Mouse (Mus musculus) intestine, embryonic 15.5 days (tissue): ENCODE results near the gene Pld4. TPM values are rescaled to one million over a fixed set of nuclear protein-coding genes. Genes with fewer than 3 reads are reported as not detected.
A peak's percentile ranks its signal among the peaks of the same experiment; 100 is the strongest.

Experiments used
- ATAC-seq: fragments of 200-750 bp; cut with Nextera tagmentation; 2 replicates; pipeline ENCODE4 v1.8.0; 2017; ENCODE audit warnings: moderate TSS enrichment, moderate library complexity
- H3K27ac ChIP-seq: fragments of 300-500 bp; sonication (generic); 2 replicates; pipeline ENCODE4 v1.5.1; 2015; ENCODE audit warnings: mild to moderate bottlenecking, inconsistent platforms
- H3K27me3 ChIP-seq: fragments of 300-500 bp; sonication (generic); replicated peaks from 2 replicates; pipeline ENCODE4 v1.6.1; 2015; ENCODE audit warnings: inconsistent platforms
- H3K36me3 ChIP-seq: fragments of 300-500 bp; sonication (generic); 2 replicates; pipeline ENCODE4 v1.6.1; 2015; ENCODE audit warnings: inconsistent platforms
- H3K4me1 ChIP-seq: fragments of 300-500 bp; sonication (generic); replicated peaks from 2 replicates; pipeline ENCODE4 v1.6.1; 2015; ENCODE audit warnings: inconsistent platforms
- H3K4me2 ChIP-seq: fragments of 300-500 bp; sonication (generic); replicated peaks from 2 replicates; pipeline ENCODE4 v1.6.1; 2015; ENCODE audit warnings: mild to moderate bottlenecking, inconsistent platforms
- H3K4me3 ChIP-seq: fragments of 300-500 bp; sonication (generic); replicated peaks from 2 replicates; pipeline ENCODE4 v1.5.1; 2015; ENCODE audit warnings: inconsistent platforms
- H3K9ac ChIP-seq: fragments of 300-500 bp; sonication (generic); 2 replicates; pipeline ENCODE4 v1.6.1; 2015; ENCODE audit warnings: inconsistent platforms
- H3K9me3 ChIP-seq: fragments of 300-500 bp; sonication (generic); 2 replicates; pipeline ENCODE4 v1.6.1; 2016; ENCODE audit warnings: inconsistent platforms
- WGBS: fragments of 180-500 bp; shearing (Covaris S2); methylation state at CpG from one replicate; pipeline ENCODE4 v1.1.7; 2015; 5-methylcytosine and 5-hydroxymethylcytosine counted together
- polyA plus RNA-seq: library from polyadenylated mRNA; unstranded; fragments of >200 nt; fragmentation: Nextera tagmentation; extraction: Ambion mirVana; gene quantifications from 2 replicates; pipeline ENCODE4 v1.2.1, GENCODE M21; 2015

Pld4 gene
- polyA plus RNA-seq, 1 experiment from 2014 or later = 11.6 TPM

GRCm38 (mm10) chr12:112724077-112724805, 36.2 kb upstream of the Pld4 start:
- H3K4me3 ChIP-seq = no peak overlapping the region

GRCm38 (mm10) chr12:112727801-112728200, 32.7 kb upstream of the Pld4 start:
- H3K27ac ChIP-seq = no peak overlapping the region

More at GRCm38 (mm10) chr12:112724077-112724805, 36.2 kb upstream of the Pld4 start:
- WGBS = 75% methylated on average over 11 of the region's 11 CpGs
- H3K9me3 ChIP-seq = no peaks in the 10 kb centered on the region
- 0 out of 2 replicates have a peak, but pooled peaks cover 4% of the 10 kb centered on the region for H3K27me3 ChIP-seq
- H3K36me3 ChIP-seq = no peaks in the 10 kb centered on the region
- no peak for ATAC-seq
- peaks cover 33% of the 10 kb centered on the region for H3K4me1 ChIP-seq
- H3K27ac ChIP-seq = no peak overlapping the region
- 0 out of 2 replicates have a peak overlapping the region, but pooled peaks have one; percentile 94 for H3K4me2 ChIP-seq
- H3K9ac ChIP-seq = no peak overlapping the region

GRCm38 (mm10) chr12:112730808-112731207, 29.6 kb upstream of the Pld4 start:
- WGBS = 79% methylated on average over 14 of the region's 14 CpGs
- H3K4me2 ChIP-seq = no peak overlapping the region
- ATAC-seq = peak; percentile 25; the same call in 1 of the 2 replicates

More at GRCm38 (mm10) chr12:112727801-112728200, 32.7 kb upstream of the Pld4 start:
- Histone ChIP-seq H3K4me1 (peaks cover 25% of the 10 kb centered on the region), H3K27me3 (no peaks in the 10 kb centered on the region), H3K9me3 (no peaks in the 10 kb centered on the region), H3K4me3 (no peak overlapping the region), H3K9ac (no peak overlapping the region), H3K36me3 (no peaks in the 10 kb centered on the region), H3K4me2 (no peak overlapping the region)
- no peak for ATAC-seq
- 63% methylated on average over 8 of the region's 8 CpGs for WGBS

GRCm38 (mm10) chr12:112732591-112732990, 27.9 kb upstream of the Pld4 start:
- Histone ChIP-seq H3K36me3 (peaks cover 12% of the 10 kb centered on the region; the same call in 1 of the 2 replicates), H3K9me3 (no peaks in the 10 kb centered on the region), H3K4me3 (no peak overlapping the region), H3K9ac (no peak overlapping the region), H3K27me3 (no peaks in the 10 kb centered on the region), H3K4me2 (no peak overlapping the region), H3K27ac (no peak overlapping the region), H3K4me1 (0 out of 2 replicates have a peak, but pooled peaks cover 4% of the 10 kb centered on the region)
- ATAC-seq = no peak
- 90% methylated on average over 10 of the region's 10 CpGs for whole genome bisulfite sequencing

More at GRCm38 (mm10) chr12:112730808-112731207, 29.6 kb upstream of the Pld4 start:
- no peak overlapping the region for H3K27ac ChIP-seq
- H3K9me3 ChIP-seq = no peaks in the 10 kb centered on the region
- peaks cover 9% of the 10 kb centered on the region; the same call in 1 of the 2 replicates for H3K4me1 ChIP-seq
- H3K36me3 ChIP-seq = peaks cover 3% of the 10 kb centered on the region; the same call in 1 of the 2 replicates
- no peaks in the 10 kb centered on the region for H3K27me3 ChIP-seq
- H3K9ac ChIP-seq = no peak overlapping the region
- no peak overlapping the region for H3K4me3 ChIP-seq

GRCm38 (mm10) chr12:112734108-112734820, 26.2 kb upstream of the Pld4 start:
- no peak overlapping the region for H3K4me2 ChIP-seq
- no peaks in the 10 kb centered on the region for H3K27me3 ChIP-seq
- no peaks in the 10 kb centered on the region for H3K4me1 ChIP-seq
- H3K36me3 ChIP-seq = peaks cover 23% of the 10 kb centered on the region
- H3K4me3 ChIP-seq = no peak overlapping the region
- H3K9me3 ChIP-seq = no peaks in the 10 kb centered on the region
- WGBS = 73% methylated on average over 2 of the region's 2 CpGs
- no peak overlapping the region for H3K27ac ChIP-seq
- H3K9ac ChIP-seq = no peak overlapping the region
- ATAC-seq = no peak

GRCm38 (mm10) chr12:112734881-112735655, 25.4 kb upstream of the Pld4 start:
- H3K27ac ChIP-seq = no peak overlapping the region
- H3K36me3 ChIP-seq = peaks cover 26% of the 10 kb centered on the region
- H3K9ac ChIP-seq = no peak overlapping the region
- 87% methylated on average over 19 of the region's 19 CpGs for WGBS
- ATAC-seq = no peak
- no peaks in the 10 kb centered on the region for H3K27me3 ChIP-seq
- no peaks in the 10 kb centered on the region for H3K9me3 ChIP-seq
- no peak overlapping the region for H3K4me3 ChIP-seq
- no peaks in the 10 kb centered on the region for H3K4me1 ChIP-seq
- no peak overlapping the region for H3K4me2 ChIP-seq

GRCm38 (mm10) chr12:112735896-112736635, 24.4 kb upstream of the Pld4 start:
- H3K27me3 ChIP-seq = no peaks in the 10 kb centered on the region
- no peak overlapping the region for H3K27ac ChIP-seq
- no peak overlapping the region for H3K4me2 ChIP-seq
- no peaks in the 10 kb centered on the region for H3K4me1 ChIP-seq
- peaks cover 26% of the 10 kb centered on the region for H3K36me3 ChIP-seq
- WGBS = 92% methylated on average over 29 of the region's 29 CpGs
- no peak overlapping the region for H3K9ac ChIP-seq
- no peak overlapping the region for H3K4me3 ChIP-seq
- H3K9me3 ChIP-seq = no peaks in the 10 kb centered on the region
- no peak for ATAC-seq

- peaks cover 26% of the 10 kb centered on the region for H3K36me3 ChIP-seq
- no peaks in the 10 kb centered on the region for H3K4me1 ChIP-seq
- H3K9me3 ChIP-seq = no peaks in the 10 kb centered on the region
- no peak overlapping the region for H3K9ac ChIP-seq
- 88% methylated on average over 10 of the region's 10 CpGs for WGBS
- no peak overlapping the region for H3K4me2 ChIP-seq
- no peak overlapping the region for H3K27ac ChIP-seq
- H3K27me3 ChIP-seq = no peaks in the 10 kb centered on the region
- no peak overlapping the region for H3K4me3 ChIP-seq
- ATAC-seq = no peak
Measured at GRCm38 (mm10) chr12:112736636-112736925, 23.9 kb upstream of the Pld4 start.

- H3K36me3 ChIP-seq = peaks cover 28% of the 10 kb centered on the region
- no peaks in the 10 kb centered on the region for H3K4me1 ChIP-seq
- H3K9me3 ChIP-seq = no peaks in the 10 kb centered on the region
- WGBS = 89% methylated on average over 7 of the region's 7 CpGs
- H3K4me2 ChIP-seq = no peak overlapping the region
- no peak overlapping the region for H3K4me3 ChIP-seq
- H3K9ac ChIP-seq = no peak overlapping the region
- no peak for ATAC-seq
- H3K27ac ChIP-seq = no peak overlapping the region
- no peaks in the 10 kb centered on the region for H3K27me3 ChIP-seq
Measured at GRCm38 (mm10) chr12:112737081-112737480, 23.4 kb upstream of the Pld4 start.

- no peak overlapping the region for H3K27ac ChIP-seq
- H3K9me3 ChIP-seq = no peaks in the 10 kb centered on the region
- no peaks in the 10 kb centered on the region for H3K27me3 ChIP-seq
- no peak for ATAC-seq
- 90% methylated on average over 14 of the region's 14 CpGs for WGBS
- H3K36me3 ChIP-seq = peaks cover 28% of the 10 kb centered on the region
- peaks cover 7% of the 10 kb centered on the region; the same call in 1 of the 2 replicates for H3K4me1 ChIP-seq
- H3K9ac ChIP-seq = no peak overlapping the region
- H3K4me2 ChIP-seq = no peak overlapping the region
- no peak overlapping the region for H3K4me3 ChIP-seq
Measured at GRCm38 (mm10) chr12:112737761-112738160, 22.7 kb upstream of the Pld4 start.

- peaks cover 28% of the 10 kb centered on the region for H3K36me3 ChIP-seq
Measured at GRCm38 (mm10) chr12:112738281-112739022, 22.0 kb upstream of the Pld4 start.

More at GRCm38 (mm10) chr12:112738281-112739022, 22.0 kb upstream of the Pld4 start:
- H3K9ac ChIP-seq = no peak overlapping the region
- 92% methylated on average over 31 of the region's 31 CpGs for WGBS
- no peak overlapping the region for H3K4me3 ChIP-seq
- H3K9me3 ChIP-seq = no peaks in the 10 kb centered on the region
- ATAC-seq = no peak
- peaks cover 13% of the 10 kb centered on the region; the same call in 1 of the 2 replicates for H3K4me1 ChIP-seq
- H3K4me2 ChIP-seq = no peak overlapping the region
- no peaks in the 10 kb centered on the region for H3K27me3 ChIP-seq
- no peak overlapping the region for H3K27ac ChIP-seq
